Mouse (Mus musculus) cortical plate, adult 2 months (tissue): Measurements from ENCODE around the gene Spata31d1d.

Experiments
- CTCF ChIP-seq: fragments of 200-500 bp; IDR thresholded peaks from 2 replicates; pipeline ENCODE4 v1.5.1; 2011; ENCODE audit warnings: mild to moderate bottlenecking, control low read depth, low read length; ENCODE audit not compliant: insufficient read depth; ENCODE audit errors: extremely low read depth
- POLR2A ChIP-seq: fragments of 200-500 bp; IDR thresholded peaks from 2 replicates; pipeline ENCODE4 v1.6.1; 2011; ENCODE audit warnings: mild to moderate bottlenecking, low read length, control low read depth; ENCODE audit not compliant: insufficient read depth; ENCODE audit errors: extremely low read depth

- no peak for TF ChIP-seq POLR2A
- no peak for TF ChIP-seq CTCF
Observed at GRCm38 (mm10) chr13:59775168-59775567, 43.6 kb upstream of the Spata31d1d start.
